Mouse (Mus musculus): ENCODE measurements around the gene Lrp1. TPM values are rescaled to one million over a fixed set of nuclear protein-coding genes. Genes with fewer than 3 reads are reported as not detected.

The Lrp1 gene
- polyA plus RNA-seq, 1 experiment from 2014 or later: 67.1 TPM

DNA sequence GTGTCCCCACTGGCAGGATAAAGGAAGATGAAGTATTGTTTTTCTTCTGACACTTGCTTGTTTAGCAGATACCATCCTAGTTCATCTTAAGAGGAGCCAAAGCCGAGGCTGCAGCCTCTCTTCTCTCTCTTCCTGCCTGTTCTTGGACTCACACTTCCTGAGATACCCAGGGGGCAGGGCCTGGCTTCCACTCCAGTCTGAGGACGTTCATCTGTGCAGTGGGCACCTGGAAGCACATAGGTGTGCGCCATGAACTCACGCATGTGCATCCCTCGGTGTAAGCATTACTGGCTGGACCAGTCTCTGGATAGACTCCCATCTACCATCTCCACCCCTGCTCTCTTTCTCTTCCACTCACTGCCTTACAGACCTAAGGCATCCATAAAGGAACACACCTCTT lies 19.5 kb upstream of the Lrp1 start:
- peaks cover 21% of the 10 kb centered on the region for H3K27me3 ChIP-seq (ENCODE audit: control insufficient read depth, insufficient read depth, low read length)
- H3K4me2 ChIP-seq (replicated peaks; ENCODE audit: low read depth, low read length): no peak overlapping the region
- H3K27ac ChIP-seq (ENCODE audit: low read depth, low read length): no peak overlapping the region
- H3K4me1 ChIP-seq (replicated peaks; ENCODE audit: control insufficient read depth, insufficient read depth, low read length): peaks cover 11% of the 10 kb centered on the region
- H3K36me3 ChIP-seq (ENCODE audit: control insufficient read depth, insufficient read depth, low read length): no peaks in the 10 kb centered on the region
- DNase-seq (ENCODE audit: low spot score): no peak
- no peak overlapping the region for H3K9ac ChIP-seq (ENCODE audit: low read depth, low read length)
- no peaks in the 10 kb centered on the region for H3K9me3 ChIP-seq (ENCODE audit: control insufficient read depth, low read length)
- ATAC-seq (ENCODE audit: low FRiP score): no peak
- WGBS: 70% methylated on average over 5 of the region's 5 CpGs
- no peak overlapping the region for H3K4me3 ChIP-seq (ENCODE audit: low read depth, low read length)

DNA sequence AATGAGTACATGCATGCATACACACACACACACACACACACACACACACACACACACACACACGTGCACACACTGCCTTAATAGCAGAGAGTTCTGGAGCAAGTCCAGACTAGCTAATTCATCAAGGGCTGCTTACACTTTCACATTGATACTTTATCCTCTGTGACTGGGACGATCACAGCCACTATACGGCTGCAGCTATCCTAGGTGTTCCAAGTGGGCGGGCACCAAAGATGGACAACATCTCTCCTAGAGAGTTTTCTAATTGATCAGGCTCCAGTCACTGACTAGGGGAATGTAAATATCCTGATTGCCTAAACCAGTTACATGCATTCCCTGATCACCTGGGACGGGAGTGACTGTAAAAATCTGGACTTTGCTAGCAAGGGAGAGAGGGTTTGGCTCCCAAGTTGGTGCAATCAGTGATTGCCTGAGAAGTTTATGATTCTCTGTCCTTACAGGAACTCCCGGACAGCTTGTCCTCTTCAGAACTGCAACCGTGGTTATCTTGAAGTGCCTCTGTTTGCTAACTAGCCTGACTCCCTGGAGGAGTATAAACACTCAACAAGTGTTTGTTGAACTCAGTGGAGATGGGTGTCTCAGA lies 11.8 kb upstream of the Lrp1 start:
- no peaks in the 10 kb centered on the region for H3K27me3 ChIP-seq (ENCODE audit: control insufficient read depth, insufficient read depth, low read length)
- H3K4me3 ChIP-seq (ENCODE audit: low read depth, low read length): no peak overlapping the region
- H3K36me3 ChIP-seq (ENCODE audit: control insufficient read depth, insufficient read depth, low read length): no peaks in the 10 kb centered on the region
- H3K4me2 ChIP-seq (replicated peaks; ENCODE audit: low read depth, low read length): no peak overlapping the region
- H3K4me1 ChIP-seq (replicated peaks; ENCODE audit: control insufficient read depth, insufficient read depth, low read length): no peaks in the 10 kb centered on the region
- DNase-seq (ENCODE audit: low spot score) (no peak), ATAC-seq (ENCODE audit: low FRiP score) (no peak)
- no peaks in the 10 kb centered on the region for H3K9me3 ChIP-seq (ENCODE audit: control insufficient read depth, low read length)
- H3K9ac ChIP-seq (ENCODE audit: low read depth, low read length): no peak overlapping the region
- no peak overlapping the region for H3K27ac ChIP-seq (ENCODE audit: low read depth, low read length)
- 78% methylated on average over 7 of the region's 7 CpGs for WGBS

DNA sequence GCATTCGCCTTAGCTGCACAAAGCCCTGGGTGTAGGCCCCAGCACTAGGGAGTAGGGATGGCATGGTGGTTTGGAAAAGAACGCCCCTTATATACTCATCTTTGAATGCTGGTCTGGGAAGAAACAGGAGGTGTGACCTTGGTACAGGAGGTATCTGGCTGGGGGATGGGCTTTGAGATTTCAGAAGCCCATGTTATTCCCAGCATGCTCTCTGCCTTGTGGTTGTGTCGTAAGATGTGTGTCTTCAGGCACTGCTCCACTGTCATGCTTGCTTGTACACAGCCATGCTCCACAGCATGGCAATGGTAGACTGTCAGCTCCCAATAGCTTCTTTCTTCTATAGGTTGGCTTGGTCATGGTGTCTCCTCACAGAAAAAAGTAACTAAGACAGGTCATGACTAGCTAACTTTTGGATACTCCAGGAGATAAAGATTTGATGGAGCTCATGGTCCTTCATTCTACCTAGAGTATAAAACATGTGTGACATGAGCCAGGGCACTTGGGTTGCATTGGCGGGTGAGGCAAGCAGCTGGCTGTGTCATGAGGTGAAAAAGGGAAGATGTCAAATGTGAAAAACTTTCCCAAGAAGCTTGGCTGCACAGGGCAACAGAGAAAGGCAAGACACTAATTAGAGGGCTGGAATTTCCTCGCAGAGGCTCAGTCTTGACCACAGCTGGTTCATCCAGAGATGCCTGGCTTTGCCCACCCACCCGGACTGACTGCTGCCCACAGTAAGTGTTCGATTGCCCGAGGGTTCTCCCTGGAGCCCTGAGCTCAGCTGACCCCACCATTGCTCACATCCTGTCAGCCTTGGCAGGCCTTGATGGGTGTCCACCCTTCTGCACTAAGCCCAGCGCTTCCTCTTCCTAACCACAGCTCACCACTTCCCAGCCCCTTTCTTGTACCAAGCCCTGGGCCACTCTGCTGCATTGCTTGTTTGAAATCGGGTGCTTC lies 10.6 kb upstream of the Lrp1 start:
- Histone ChIP-seq H3K9ac (ENCODE audit: low read depth, low read length) (no peak overlapping the region), H3K9me3 (ENCODE audit: control insufficient read depth, low read length) (no peaks in the 10 kb centered on the region; the same call in 1 of the 2 replicates), H3K4me2 (replicated peaks; ENCODE audit: low read depth, low read length) (no peak overlapping the region), H3K27ac (ENCODE audit: low read depth, low read length) (no peak overlapping the region), H3K27me3 (ENCODE audit: control insufficient read depth, insufficient read depth, low read length) (no peaks in the 10 kb centered on the region), H3K4me3 (ENCODE audit: low read depth, low read length) (no peak overlapping the region), H3K36me3 (ENCODE audit: control insufficient read depth, insufficient read depth, low read length) (no peaks in the 10 kb centered on the region), H3K4me1 (replicated peaks; ENCODE audit: control insufficient read depth, insufficient read depth, low read length) (no peaks in the 10 kb centered on the region)
- no peak for DNase-seq (ENCODE audit: low spot score)
- no peak for ATAC-seq (ENCODE audit: low FRiP score)
- 86% methylated on average over 10 of the region's 10 CpGs for WGBS

DNA sequence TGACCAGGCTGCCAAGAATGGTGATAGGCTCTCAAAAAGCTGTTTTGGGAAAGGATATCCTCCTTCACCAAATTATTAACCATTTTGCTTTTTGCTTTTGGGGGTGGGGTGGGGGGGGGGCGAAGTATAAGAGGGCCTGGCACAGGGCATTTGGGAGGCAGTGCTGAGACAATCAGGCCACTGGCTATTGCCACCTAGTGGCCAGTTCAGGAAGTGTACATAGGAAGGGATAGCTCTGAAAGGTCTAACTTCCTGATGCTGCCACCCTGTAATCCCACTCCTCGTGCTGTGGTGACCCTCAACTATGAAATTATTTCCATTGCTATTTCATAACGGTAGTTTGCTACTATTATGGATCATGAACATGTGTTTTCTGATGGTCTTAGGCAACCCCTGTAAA lies 5.5 kb upstream of the Lrp1 start:
- peak; percentile 49 for DNase-seq (ENCODE audit: low spot score)
- no peak overlapping the region for H3K9ac ChIP-seq (ENCODE audit: low read depth, low read length)
- H3K4me2 ChIP-seq (replicated peaks; ENCODE audit: low read depth, low read length): no peak overlapping the region
- no peak overlapping the region for H3K4me3 ChIP-seq (ENCODE audit: low read depth, low read length)
- no peak overlapping the region for H3K27ac ChIP-seq (ENCODE audit: low read depth, low read length)
- H3K27me3 ChIP-seq (ENCODE audit: control insufficient read depth, insufficient read depth, low read length): no peaks in the 10 kb centered on the region
- no peak for ATAC-seq (ENCODE audit: low FRiP score)
- no peaks in the 10 kb centered on the region; the same call in 1 of the 2 replicates for H3K9me3 ChIP-seq (ENCODE audit: control insufficient read depth, low read length)
- 84% methylated on average over 3 of the region's 3 CpGs for WGBS
- H3K4me1 ChIP-seq (replicated peaks; ENCODE audit: control insufficient read depth, insufficient read depth, low read length): no peaks in the 10 kb centered on the region
- H3K36me3 ChIP-seq (ENCODE audit: control insufficient read depth, insufficient read depth, low read length): no peaks in the 10 kb centered on the region

DNA sequence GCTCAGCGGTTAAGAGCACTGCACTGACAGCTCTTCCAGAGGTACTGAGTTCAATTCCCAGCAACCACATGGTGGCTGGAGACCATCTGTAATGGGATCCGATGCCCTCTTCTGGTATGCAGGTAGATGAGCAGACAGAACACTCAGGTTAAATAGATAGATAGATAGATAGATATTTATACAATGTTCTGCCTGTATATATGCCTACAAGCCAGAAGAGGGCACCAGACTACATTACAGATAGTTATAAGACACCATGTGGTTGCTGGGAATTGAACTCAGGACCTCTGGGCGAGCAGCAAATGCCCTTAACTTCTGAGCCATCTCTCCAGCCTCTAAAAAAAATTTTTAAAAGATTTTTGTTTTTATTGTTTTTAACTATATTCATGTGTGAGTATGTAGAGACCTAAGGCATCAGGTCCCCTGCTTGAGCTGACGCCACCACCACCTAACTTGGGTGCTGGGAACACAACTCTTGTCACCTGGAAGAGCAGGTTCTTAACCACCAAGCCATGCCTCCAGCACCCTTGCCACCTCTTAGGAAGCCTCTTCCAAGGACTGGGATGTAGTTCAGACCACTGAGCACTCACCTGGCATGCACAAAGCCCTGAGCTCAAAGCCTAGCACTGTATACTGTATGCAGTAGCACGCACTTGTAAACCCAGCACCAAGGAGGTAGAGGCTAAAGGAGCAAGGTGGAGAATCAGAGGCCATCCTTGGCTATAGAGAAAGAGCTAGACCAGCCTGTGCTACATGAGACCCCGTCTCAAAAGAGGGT lies 2.7 kb upstream of the Lrp1 start:
- Histone ChIP-seq H3K4me3 (ENCODE audit: low read depth, low read length) (no peak overlapping the region), H3K9ac (ENCODE audit: low read depth, low read length) (no peak overlapping the region), H3K4me1 (replicated peaks; ENCODE audit: control insufficient read depth, insufficient read depth, low read length) (peaks cover 8% of the 10 kb centered on the region; the same call in 1 of the 2 replicates), H3K4me2 (replicated peaks; ENCODE audit: low read depth, low read length) (no peak overlapping the region), H3K9me3 (ENCODE audit: control insufficient read depth, low read length) (no peaks in the 10 kb centered on the region; the same call in 1 of the 2 replicates), H3K27me3 (ENCODE audit: control insufficient read depth, insufficient read depth, low read length) (no peaks in the 10 kb centered on the region), H3K27ac (ENCODE audit: low read depth, low read length) (no peak overlapping the region), H3K36me3 (ENCODE audit: control insufficient read depth, insufficient read depth, low read length) (no peaks in the 10 kb centered on the region)
- 94% methylated on average over 6 of the region's 6 CpGs for WGBS
- DNase-seq (ENCODE audit: low spot score) (no peak), ATAC-seq (ENCODE audit: low FRiP score) (no peak)

DNA sequence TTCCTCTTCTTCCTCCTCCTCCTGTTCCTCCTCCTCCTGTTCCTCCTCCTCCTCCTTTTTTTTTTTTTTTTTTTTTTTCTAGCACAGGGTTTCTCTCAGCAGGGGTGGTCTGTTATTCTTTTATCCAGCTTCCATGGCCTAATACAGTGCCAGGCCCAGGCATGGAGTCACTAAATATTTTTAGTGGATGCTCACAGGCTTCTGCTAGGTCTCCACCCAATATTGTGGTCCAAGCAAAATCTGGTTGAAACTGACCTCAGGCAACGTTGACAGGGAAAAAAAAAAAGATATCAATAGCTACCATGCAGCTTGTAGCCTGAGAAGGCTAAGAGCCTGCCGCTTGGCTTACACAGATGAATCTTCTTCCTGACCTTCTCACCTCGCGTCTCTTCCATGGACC lies 1.7 kb upstream of the Lrp1 start:
- Histone ChIP-seq H3K9me3 (ENCODE audit: control insufficient read depth, low read length) (no peaks in the 10 kb centered on the region; the same call in 1 of the 2 replicates), H3K4me3 (ENCODE audit: low read depth, low read length) (no peak overlapping the region), H3K9ac (ENCODE audit: low read depth, low read length) (no peak overlapping the region), H3K27me3 (ENCODE audit: control insufficient read depth, insufficient read depth, low read length) (no peaks in the 10 kb centered on the region), H3K36me3 (ENCODE audit: control insufficient read depth, insufficient read depth, low read length) (no peaks in the 10 kb centered on the region), H3K4me2 (replicated peaks; ENCODE audit: low read depth, low read length) (no peak overlapping the region), H3K27ac (ENCODE audit: low read depth, low read length) (0 out of 2 replicates have a peak overlapping the region, but pooled peaks have one; percentile 40), H3K4me1 (replicated peaks; ENCODE audit: control insufficient read depth, insufficient read depth, low read length) (peaks cover 8% of the 10 kb centered on the region; the same call in 1 of the 2 replicates)
- DNase-seq (ENCODE audit: low spot score) (no peak), ATAC-seq (ENCODE audit: low FRiP score) (no peak)
- 70% methylated on average over 4 of the region's 4 CpGs for WGBS

DNA sequence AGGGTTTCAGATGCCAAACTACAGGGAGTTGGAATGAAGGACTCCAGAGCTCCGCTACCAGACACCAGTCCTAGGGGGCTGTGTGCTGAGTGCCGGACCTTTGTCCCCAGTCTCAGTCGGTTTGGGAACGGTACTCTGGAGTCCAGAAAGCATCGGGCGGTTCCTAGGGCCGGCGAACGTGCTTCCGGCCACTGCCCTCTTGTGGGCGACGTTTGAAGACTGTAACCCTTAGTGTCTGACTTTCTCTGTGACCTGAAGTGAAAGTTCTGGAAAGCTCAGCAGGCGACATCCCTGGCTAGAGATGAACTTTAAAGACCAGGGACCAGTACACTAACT lies 1.1 kb upstream of the Lrp1 start:
- ATAC-seq (ENCODE audit: low FRiP score) (peak; percentile 13; the same call in 1 of the 2 replicates), DNase-seq (ENCODE audit: low spot score) (peak; percentile 75)
- Histone ChIP-seq H3K36me3 (ENCODE audit: control insufficient read depth, insufficient read depth, low read length) (no peaks in the 10 kb centered on the region), H3K9ac (ENCODE audit: low read depth, low read length) (peak overlapping the region; percentile 56), H3K27me3 (ENCODE audit: control insufficient read depth, insufficient read depth, low read length) (no peaks in the 10 kb centered on the region), H3K9me3 (ENCODE audit: control insufficient read depth, low read length) (no peaks in the 10 kb centered on the region; the same call in 1 of the 2 replicates), H3K4me2 (replicated peaks; ENCODE audit: low read depth, low read length) (peak overlapping the region; percentile 85), H3K27ac (ENCODE audit: low read depth, low read length) (peak overlapping the region; percentile 84), H3K4me1 (replicated peaks; ENCODE audit: control insufficient read depth, insufficient read depth, low read length) (peaks cover 8% of the 10 kb centered on the region; the same call in 1 of the 2 replicates), H3K4me3 (ENCODE audit: low read depth, low read length) (peak overlapping the region; percentile 69)
- WGBS: 0% methylated on average over 13 of the region's 13 CpGs

DNA sequence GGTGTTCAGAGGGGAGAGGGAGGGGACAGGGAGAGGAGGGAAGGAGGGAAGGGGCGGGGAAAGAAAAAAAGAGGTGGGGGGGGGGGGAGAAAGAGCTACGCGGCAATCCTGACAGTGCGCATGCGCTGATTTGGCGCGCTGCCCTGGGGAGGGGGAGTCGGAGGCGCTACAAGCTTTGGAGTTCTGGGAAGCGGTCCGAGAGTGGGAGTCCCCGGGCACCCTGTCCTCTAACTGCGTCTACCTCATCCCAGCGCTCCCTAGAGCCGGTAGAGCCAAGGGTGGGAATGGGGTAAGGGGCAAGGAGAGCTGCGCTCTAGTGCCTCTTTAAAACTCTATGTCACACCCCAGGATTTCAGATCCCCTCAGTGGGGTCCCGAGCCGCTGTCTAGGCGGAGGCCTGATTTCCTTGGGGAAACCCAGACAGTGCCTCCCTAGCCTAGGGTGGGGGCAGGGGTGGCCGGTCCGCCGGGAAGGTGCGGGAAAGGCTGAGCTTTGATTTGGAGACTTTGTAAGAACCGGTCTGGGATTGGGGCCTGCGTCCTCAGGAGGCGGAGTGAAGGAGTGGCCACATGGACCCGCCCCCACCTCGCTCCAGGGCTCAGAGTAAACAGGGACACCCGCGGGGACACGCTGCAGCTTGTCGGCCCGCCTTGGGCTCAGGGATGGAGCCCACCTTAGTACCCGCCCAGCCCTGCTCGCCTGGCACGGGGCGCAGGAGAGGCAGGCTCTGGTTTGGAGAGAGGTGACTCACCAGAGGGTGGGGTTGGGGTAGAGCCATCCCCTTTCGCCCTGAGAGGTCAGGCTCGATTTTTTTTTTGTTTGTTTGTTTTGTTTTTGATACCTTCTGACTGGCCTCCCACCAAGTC lies 476 bp upstream of the Lrp1 start:
- H3K27ac ChIP-seq (ENCODE audit: low read depth, low read length): peak overlapping the region; percentile 88
- WGBS: under 1% methylated on average over 36 of the region's 39 CpGs
- no peaks in the 10 kb centered on the region for H3K27me3 ChIP-seq (ENCODE audit: control insufficient read depth, insufficient read depth, low read length)
- DNase-seq (ENCODE audit: low spot score): peak; percentile 91
- H3K4me1 ChIP-seq (replicated peaks; ENCODE audit: control insufficient read depth, insufficient read depth, low read length): peaks cover 8% of the 10 kb centered on the region; the same call in 1 of the 2 replicates
- H3K4me2 ChIP-seq (replicated peaks; ENCODE audit: low read depth, low read length): peak overlapping the region; percentile 85
- ATAC-seq (ENCODE audit: low FRiP score): peak; percentile 87
- peak overlapping the region; percentile 86 for H3K9ac ChIP-seq (ENCODE audit: low read depth, low read length)
- no peaks in the 10 kb centered on the region for H3K36me3 ChIP-seq (ENCODE audit: control insufficient read depth, insufficient read depth, low read length)
- peak overlapping the region; percentile 69 for H3K4me3 ChIP-seq (ENCODE audit: low read depth, low read length)
- H3K9me3 ChIP-seq (ENCODE audit: control insufficient read depth, low read length): no peaks in the 10 kb centered on the region; the same call in 1 of the 2 replicates
